Mouse (Mus musculus) heart, postnatal 0 days (tissue): Measurements from ENCODE around the gene Gm11555. TPM values are rescaled to one million over a fixed set of nuclear protein-coding genes. Genes with fewer than 3 reads are reported as not detected.

Experiments
- ATAC-seq: fragments of 200-750 bp; cut with Nextera tagmentation; 2 replicates; pipeline ENCODE4 v1.8.0; 2017; ENCODE audit warnings: low read depth, moderate number of reproducible peaks, moderate library complexity; ENCODE audit not compliant: insufficient read depth
- DNase-seq: peaks from one replicate; pipeline ENCODE4 v3.0.0-alpha.2; 2016; ENCODE audit warnings: low spot score
- H3K27ac ChIP-seq: fragments of 300-500 bp; sonication (generic); 2 replicates; pipeline ENCODE4 v1.5.1; 2014; ENCODE audit warnings: low read depth, mild to moderate bottlenecking
- H3K27me3 ChIP-seq: fragments of 300-500 bp; sonication (generic); 2 replicates; pipeline ENCODE4 v1.6.1; 2014; ENCODE audit warnings: low read length, mixed read lengths; ENCODE audit not compliant: control insufficient read depth, insufficient read depth
- H3K36me3 ChIP-seq: fragments of 300-500 bp; sonication (generic); replicated peaks from 2 replicates; pipeline ENCODE4 v1.6.1; 2014; ENCODE audit warnings: low read length, mixed read lengths; ENCODE audit not compliant: control insufficient read depth, insufficient read depth
- H3K4me1 ChIP-seq: fragments of 300-500 bp; sonication (generic); 2 replicates; pipeline ENCODE4 v1.6.1; 2014; ENCODE audit warnings: antibody characterized with exemption; ENCODE audit not compliant: control insufficient read depth, insufficient read depth
- H3K4me2 ChIP-seq: fragments of 300-500 bp; sonication (generic); 2 replicates; pipeline ENCODE4 v1.6.1; 2014; ENCODE audit warnings: low read depth, mild to moderate bottlenecking, low read length, moderate library complexity
- H3K4me3 ChIP-seq: fragments of 300-500 bp; sonication (generic); 2 replicates; pipeline ENCODE4 v1.5.1; 2014; ENCODE audit warnings: low read depth, low read length
- H3K9ac ChIP-seq: fragments of 300-500 bp; sonication (generic); replicated peaks from 2 replicates; pipeline ENCODE4 v1.6.1; 2014; ENCODE audit warnings: low read depth, low read length, mixed read lengths
- H3K9me3 ChIP-seq: fragments of 300-500 bp; sonication (generic); replicated peaks from 2 replicates; pipeline ENCODE4 v1.6.1; 2016; ENCODE audit warnings: low read length; ENCODE audit not compliant: control insufficient read depth
- CTCF ChIP-seq: IDR thresholded peaks from 2 replicates; pipeline ENCODE4 v1.5.1; 2016; ENCODE audit warnings: antibody characterized with exemption, control low read depth, low read depth
- EP300 ChIP-seq: IDR thresholded peaks from 2 replicates; pipeline ENCODE4 v1.6.1; 2016; ENCODE audit warnings: antibody characterized with exemption, low read depth
- WGBS: fragments of 180-500 bp; shearing (Covaris S2); extraction: QIAGEN DNeasy Blood & Tissue Kit; methylation state at CpG from one replicate; pipeline ENCODE4 v1.1.7; 2014; 5-methylcytosine and 5-hydroxymethylcytosine counted together
- polyA plus RNA-seq: library from polyadenylated mRNA; unstranded; fragments of >200 nt; fragmentation: Nextera tagmentation; extraction: Ambion mirVana; gene quantifications from 2 replicates; pipeline ENCODE4 v1.2.1, GENCODE M21; 2015
- total RNA-seq: library from RNA; depleted of rRNA; stranded (reverse); fragments of >200 nt; gene quantifications from 2 replicates; pipeline ENCODE4 v1.2.3, GENCODE M21; 2014; ENCODE audit warnings: low replicate concordance

Gene Gm11555
- total and polyA plus RNA-seq, 2 experiments from 2014 or later: not detected

DNA sequence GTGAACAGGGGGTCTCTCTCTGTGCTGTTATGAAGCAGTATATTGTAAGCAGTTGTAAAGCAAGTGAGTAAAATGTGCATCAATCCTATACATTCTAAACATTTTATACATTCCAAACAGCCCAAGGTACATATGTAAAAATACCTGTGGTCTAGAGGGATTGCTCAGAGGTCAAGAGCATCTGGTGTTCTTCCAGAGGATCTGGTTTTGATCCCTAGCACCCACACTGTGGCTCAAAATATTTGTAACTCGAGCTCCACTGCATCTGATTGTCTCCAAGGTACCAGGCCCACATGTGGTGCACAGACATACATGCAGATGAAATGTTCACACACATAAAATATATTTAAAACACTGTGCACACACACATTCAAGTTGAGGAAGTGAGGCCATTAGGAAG is 9.1 kb downstream of the Gm11555 start:
- Histone ChIP-seq H3K4me3 (no peak overlapping the region), H3K4me2 (no peak overlapping the region), H3K27me3 (no peaks in the 10 kb centered on the region), H3K9me3 (no peaks in the 10 kb centered on the region), H3K27ac (no peak overlapping the region), H3K9ac (no peak overlapping the region), H3K4me1 (no peaks in the 10 kb centered on the region), H3K36me3 (no peaks in the 10 kb centered on the region)
- WGBS: 13% methylated on average over 1 of the region's 1 CpGs
- DNase-seq: no peak
- TF ChIP-seq CTCF (no peak), EP300 (no peak)
- ATAC-seq: no peak

DNA sequence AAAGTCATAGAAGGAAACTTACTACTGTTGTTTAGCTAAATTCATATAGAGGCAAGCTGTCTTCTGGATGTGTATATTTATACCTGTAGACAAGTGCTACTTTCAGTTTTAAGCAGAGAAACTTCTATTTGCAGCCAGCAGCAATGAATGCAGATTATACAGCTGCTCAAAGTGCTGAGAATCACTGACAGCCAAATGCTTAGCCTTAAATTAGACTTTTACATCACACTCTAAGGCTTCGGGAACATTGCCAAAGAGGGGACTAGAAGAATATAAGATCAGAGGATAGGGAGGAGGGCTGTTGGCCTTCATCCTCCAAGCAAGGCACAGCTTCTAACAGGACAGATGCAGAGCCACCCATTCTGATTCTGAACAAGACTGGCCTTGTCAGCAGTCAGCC is 12.9 kb downstream of the Gm11555 start:
- WGBS: 24% methylated on average over 1 of the region's 1 CpGs
- no peak for DNase-seq
- H3K4me1 ChIP-seq: no peaks in the 10 kb centered on the region
- no peak overlapping the region for H3K27ac ChIP-seq
- H3K4me2 ChIP-seq: no peak overlapping the region
- TF ChIP-seq CTCF: no peak
- TF ChIP-seq EP300: no peak
- H3K36me3 ChIP-seq: no peaks in the 10 kb centered on the region
- H3K27me3 ChIP-seq: no peaks in the 10 kb centered on the region
- no peak for ATAC-seq
- H3K9ac ChIP-seq: no peak overlapping the region
- no peak overlapping the region for H3K4me3 ChIP-seq
- no peaks in the 10 kb centered on the region for H3K9me3 ChIP-seq

DNA sequence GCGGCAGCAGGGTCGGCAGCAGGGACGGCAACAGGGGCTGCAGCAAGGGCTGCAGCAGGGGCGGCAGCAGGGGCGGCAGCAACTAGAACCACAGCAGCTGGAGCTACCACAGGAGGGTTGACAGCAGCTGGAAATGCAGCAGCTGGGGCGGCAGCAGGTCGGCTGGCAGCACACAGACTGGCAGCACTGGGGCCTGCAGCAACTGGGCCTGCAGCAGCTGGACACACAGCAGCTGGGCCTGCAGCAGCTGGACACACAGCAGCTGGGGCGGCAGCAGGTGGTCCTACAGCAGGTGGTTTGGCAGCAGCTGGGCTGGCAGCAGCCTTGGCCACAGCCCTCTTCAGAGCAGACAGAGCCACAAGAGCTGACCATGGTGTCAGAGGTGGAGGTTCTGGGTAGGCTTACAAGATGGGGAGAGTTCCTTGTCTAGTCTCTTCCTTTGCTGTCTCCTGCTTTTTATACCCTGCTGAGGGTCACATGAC is 15.3 kb downstream of the Gm11555 start, which contains the start of gene Krtap4-2:
Gene Krtap4-2 (minus strand): TSS at position 432 of the 482 bp plus-strand sequence.
- Histone ChIP-seq H3K9me3 (no peaks in the 10 kb centered on the region), H3K27ac (no peak within 1 kb of the TSS), H3K4me1 (no peaks in the 10 kb centered on the region), H3K4me2 (no peak within 1 kb of the TSS), H3K36me3 (no peaks in the 10 kb centered on the region), H3K27me3 (no peaks in the 10 kb centered on the region), H3K4me3 (no peak within 1 kb of the TSS), H3K9ac (no peak within 1 kb of the TSS)
- no peak for TF ChIP-seq EP300
- no peak for TF ChIP-seq CTCF
- WGBS: 53% methylated on average over 8 of the region's 8 CpGs
- DNase-seq (no peak), ATAC-seq (no peak)

DNA sequence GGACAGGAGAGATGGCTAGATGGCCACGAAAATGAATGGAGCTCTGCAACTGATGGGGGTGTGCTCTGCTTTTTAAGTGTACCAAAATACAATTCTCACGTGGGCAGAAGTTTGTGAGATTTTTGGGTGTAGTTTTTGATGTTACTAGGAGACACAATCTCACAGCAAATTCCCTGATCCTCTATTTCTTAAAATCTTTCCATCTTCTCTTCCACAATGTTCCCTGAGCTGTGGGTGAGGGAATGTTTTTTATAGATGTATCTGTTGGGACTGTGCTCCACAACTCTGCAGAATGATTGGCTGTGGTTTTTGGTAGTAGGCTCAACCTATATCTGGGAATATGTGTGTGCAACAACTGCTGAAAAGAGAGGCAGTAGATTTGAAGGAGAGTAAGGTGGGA is 16.7 kb downstream of the Gm11555 start:
- ATAC-seq (no peak), DNase-seq (no peak)
- H3K4me1 ChIP-seq: no peaks in the 10 kb centered on the region
- no peak overlapping the region for H3K9ac ChIP-seq
- no peaks in the 10 kb centered on the region for H3K27me3 ChIP-seq
- H3K4me2 ChIP-seq: no peak overlapping the region
- WGBS: 56% methylated on average over 2 of the region's 2 CpGs
- no peaks in the 10 kb centered on the region for H3K36me3 ChIP-seq
- no peak overlapping the region for H3K27ac ChIP-seq
- no peak for TF ChIP-seq CTCF
- no peak for TF ChIP-seq EP300
- no peak overlapping the region for H3K4me3 ChIP-seq
- no peaks in the 10 kb centered on the region for H3K9me3 ChIP-seq

DNA sequence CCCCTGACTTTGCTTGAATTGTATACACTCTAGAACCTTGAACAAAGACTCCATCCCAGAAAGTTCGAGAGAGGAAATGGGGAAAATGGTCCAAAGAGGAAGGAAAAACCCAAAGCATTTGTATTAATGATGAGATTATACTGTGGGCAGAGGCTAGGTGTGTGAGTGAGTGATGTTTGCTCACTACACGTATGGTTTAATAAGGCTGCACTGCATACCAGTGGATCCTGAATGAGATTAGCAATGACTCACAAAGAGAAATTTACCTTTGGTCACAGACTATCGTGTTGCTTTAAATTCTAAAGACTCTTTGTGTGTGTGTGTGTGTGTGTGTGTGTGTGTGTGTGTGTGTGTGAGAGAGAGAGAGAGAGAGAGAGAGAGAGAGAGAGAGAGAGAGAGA is 19.1 kb downstream of the Gm11555 start:
- H3K4me1 ChIP-seq: no peaks in the 10 kb centered on the region
- DNase-seq (no peak), ATAC-seq (no peak)
- WGBS: 71% methylated on average over 3 of the region's 3 CpGs
- no peaks in the 10 kb centered on the region for H3K27me3 ChIP-seq
- H3K27ac ChIP-seq: no peak overlapping the region
- no peak for TF ChIP-seq CTCF
- no peak for TF ChIP-seq EP300
- no peak overlapping the region for H3K4me2 ChIP-seq
- no peaks in the 10 kb centered on the region for H3K36me3 ChIP-seq
- no peak overlapping the region for H3K4me3 ChIP-seq
- no peaks in the 10 kb centered on the region for H3K9me3 ChIP-seq
- no peak overlapping the region for H3K9ac ChIP-seq

DNA sequence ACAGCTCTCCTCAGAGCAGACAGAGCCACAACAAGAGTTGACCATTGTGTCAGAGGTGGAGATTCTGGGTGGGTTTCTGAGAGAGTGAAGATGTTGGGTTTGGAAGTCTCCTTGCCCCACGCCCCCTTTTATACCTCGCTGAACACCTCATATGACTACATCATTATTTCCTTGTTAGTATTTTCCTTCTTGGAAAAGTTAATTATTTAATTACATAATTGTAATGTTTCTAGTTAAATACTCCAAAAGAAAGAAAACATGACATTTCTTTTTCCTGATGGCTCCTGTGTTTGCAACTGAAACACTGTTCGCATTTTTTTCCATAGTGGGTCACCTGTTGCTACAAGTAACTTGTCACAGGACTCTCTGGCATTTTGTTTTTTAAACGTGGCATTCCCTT is 21.9 kb downstream of the Gm11555 start, which contains the start of gene Krtap4-1:
Gene Krtap4-1 (minus strand): TSS at position 101 of the 400 bp plus-strand sequence.
- no peak for ATAC-seq
- no peak within 1 kb of the TSS for H3K27ac ChIP-seq

More for the DNA sequence above, 21.9 kb downstream of the Gm11555 start, which contains the start of gene Krtap4-1:
- Histone ChIP-seq H3K9ac (no peak within 1 kb of the TSS), H3K27me3 (no peaks in the 10 kb centered on the region), H3K4me1 (no peaks in the 10 kb centered on the region), H3K4me3 (no peak within 1 kb of the TSS), H3K4me2 (no peak within 1 kb of the TSS), H3K9me3 (no peaks in the 10 kb centered on the region), H3K36me3 (no peaks in the 10 kb centered on the region)
- TF ChIP-seq EP300 (no peak), CTCF (no peak)
- WGBS: 78% methylated on average over 4 of the region's 4 CpGs
- DNase-seq: no peak
